Mouse (Mus musculus) forebrain, embryonic 13.5 days (tissue): ENCODE results near the gene Ube2j1. TPM values are rescaled to one million over a fixed set of nuclear protein-coding genes. Genes with fewer than 3 reads are reported as not detected.

Experiments used
- ATAC-seq: fragments of 200-750 bp; cut with Nextera tagmentation; 2 replicates; pipeline ENCODE4 v1.8.0; 2017
- H3K27ac ChIP-seq: fragments of 300-500 bp; sonication (generic); 2 replicates; pipeline ENCODE4 v1.5.1; 2015; ENCODE audit warnings: inconsistent platforms, mild to moderate bottlenecking, moderate library complexity
- H3K27me3 ChIP-seq: fragments of 300-500 bp; sonication (generic); 2 replicates; pipeline ENCODE4 v1.6.1; 2015; ENCODE audit warnings: mild to moderate bottlenecking, inconsistent platforms
- H3K36me3 ChIP-seq: fragments of 300-500 bp; sonication (generic); 2 replicates; pipeline ENCODE4 v1.6.1; 2015; ENCODE audit warnings: mild to moderate bottlenecking, inconsistent platforms; ENCODE audit not compliant: poor library complexity, severe bottlenecking
- H3K4me1 ChIP-seq: fragments of 300-500 bp; sonication (generic); 2 replicates; pipeline ENCODE4 v1.6.1; 2015; ENCODE audit warnings: inconsistent platforms
- H3K4me2 ChIP-seq: fragments of 300-500 bp; sonication (generic); 2 replicates; pipeline ENCODE4 v1.6.1; 2015; ENCODE audit warnings: inconsistent platforms, mild to moderate bottlenecking, moderate library complexity
- H3K4me3 ChIP-seq: fragments of 300-500 bp; sonication (generic); 2 replicates; pipeline ENCODE4 v1.5.1; 2015; ENCODE audit warnings: mild to moderate bottlenecking, inconsistent platforms
- H3K9ac ChIP-seq: fragments of 300-500 bp; sonication (generic); 2 replicates; pipeline ENCODE4 v1.6.1; 2015; ENCODE audit warnings: mild to moderate bottlenecking, inconsistent platforms
- H3K9me3 ChIP-seq: fragments of 300-500 bp; sonication (generic); replicated peaks from 2 replicates; pipeline ENCODE4 v1.6.1; 2016; ENCODE audit warnings: inconsistent platforms
- WGBS: fragments of 180-500 bp; shearing (Covaris S2); methylation state at CpG from one replicate; pipeline ENCODE4 v1.1.7; 2015; 5-methylcytosine and 5-hydroxymethylcytosine counted together
- polyA plus RNA-seq: library from polyadenylated mRNA; unstranded; fragments of >200 nt; fragmentation: Nextera tagmentation; extraction: Ambion mirVana; gene quantifications from 2 replicates; pipeline ENCODE4 v1.2.1, GENCODE M21; 2015

Ube2j1 gene
- polyA plus RNA-seq, 1 experiment from 2014 or later = 47.2 TPM

DNA sequence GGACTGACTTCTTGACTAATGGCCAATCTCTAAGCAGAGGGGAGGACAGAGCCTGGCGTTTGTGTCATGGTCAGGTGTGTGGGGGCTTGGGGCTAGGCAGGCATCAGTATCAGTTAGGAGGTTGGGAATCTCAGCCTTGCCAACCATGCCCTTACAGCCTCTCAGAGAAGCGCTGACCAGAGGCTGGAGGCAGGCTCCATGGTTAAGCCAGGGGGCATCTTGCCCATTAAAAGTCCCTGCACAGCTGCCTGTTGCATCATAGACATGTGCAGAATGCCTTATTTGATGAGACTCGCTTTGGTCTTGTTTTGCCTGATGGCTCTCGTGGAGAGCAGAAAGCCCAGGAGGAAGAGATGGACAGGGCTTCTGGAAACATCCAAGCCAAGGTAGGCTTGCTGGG lies 31.8 kb downstream of the Ube2j1 start, which contains the start of gene Gabrr2:
TSS of gene Gabrr2 (plus strand) at position 19 of the 400 bp plus-strand sequence.
- no peaks in the 10 kb centered on the region for H3K27me3 ChIP-seq
- no peaks in the 10 kb centered on the region for H3K36me3 ChIP-seq
- H3K4me1 ChIP-seq = no peaks in the 10 kb centered on the region
- H3K4me3 ChIP-seq = no peak within 1 kb of the TSS
- no peak within 1 kb of the TSS for H3K27ac ChIP-seq
- no peak within 1 kb of the TSS for H3K4me2 ChIP-seq
- ATAC-seq = no peak
- 90% methylated on average over 4 of the region's 4 CpGs for WGBS
- no peak within 1 kb of the TSS for H3K9ac ChIP-seq
- no peaks in the 10 kb centered on the region for H3K9me3 ChIP-seq

DNA sequence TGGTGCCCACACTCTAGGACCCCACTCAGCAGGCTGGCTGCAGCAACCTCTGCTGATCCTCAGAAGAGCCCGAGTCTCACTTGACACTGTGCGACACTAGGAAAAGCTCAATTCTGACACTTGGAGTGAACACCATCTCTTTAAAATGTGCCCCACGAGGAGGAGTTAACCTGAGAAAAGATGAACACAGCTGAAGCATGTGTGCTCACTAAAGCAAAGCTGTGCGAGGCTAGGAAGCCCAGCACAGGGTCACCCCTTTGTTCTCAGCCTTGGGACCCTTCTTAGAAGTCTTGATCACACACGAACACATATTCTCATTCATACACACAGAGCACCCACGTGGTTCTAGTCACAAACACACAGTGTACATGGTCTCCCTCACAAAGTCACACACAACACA lies 33.8 kb downstream of the Ube2j1 start:
- no peak for ATAC-seq
- 79% methylated on average over 6 of the region's 6 CpGs for WGBS
- H3K4me1 ChIP-seq = no peaks in the 10 kb centered on the region
- no peaks in the 10 kb centered on the region for H3K27me3 ChIP-seq
- H3K36me3 ChIP-seq = no peaks in the 10 kb centered on the region
- H3K4me2 ChIP-seq = no peak overlapping the region
- H3K9me3 ChIP-seq = no peaks in the 10 kb centered on the region
- H3K9ac ChIP-seq = no peak overlapping the region
- H3K4me3 ChIP-seq = no peak overlapping the region
- no peak overlapping the region for H3K27ac ChIP-seq

DNA sequence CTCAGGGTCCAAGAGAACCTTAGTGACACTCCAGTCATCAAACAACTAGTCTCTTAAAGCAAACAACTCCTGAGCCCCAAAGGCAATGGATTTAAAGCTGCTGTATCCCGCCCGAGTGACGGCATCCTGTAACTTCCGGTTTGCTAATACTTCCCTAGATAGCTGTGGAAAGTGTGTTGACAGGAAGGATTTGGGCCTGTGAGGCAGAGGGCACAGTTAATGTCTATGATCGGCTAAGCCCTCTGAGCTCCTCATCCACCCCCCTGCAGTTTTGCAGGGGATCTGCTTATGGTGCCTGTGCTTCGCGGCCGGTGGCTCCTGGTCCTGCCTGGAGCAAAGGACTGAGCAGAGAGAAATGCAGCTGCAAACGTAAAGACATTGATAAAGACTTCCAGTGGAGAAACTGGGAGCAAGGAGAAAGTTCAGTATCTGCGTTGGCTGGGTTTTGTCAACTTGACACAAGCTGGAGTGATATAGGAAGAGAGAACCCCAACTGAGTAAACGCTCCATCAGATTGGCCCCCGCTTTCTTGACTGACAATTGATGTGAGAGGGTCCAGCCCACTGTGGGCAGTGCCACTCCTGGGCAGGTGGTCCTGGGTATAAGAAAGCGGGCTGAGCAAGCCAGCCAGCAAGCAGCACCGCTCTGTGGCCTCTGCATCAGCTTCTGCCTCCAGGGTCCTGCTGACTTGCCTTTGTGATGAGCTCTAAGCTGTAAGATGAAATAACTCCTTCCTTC lies 35.2 kb downstream of the Ube2j1 start:
- no peak overlapping the region for H3K27ac ChIP-seq
- ATAC-seq = no peak
- no peaks in the 10 kb centered on the region for H3K4me1 ChIP-seq
- no peaks in the 10 kb centered on the region for H3K9me3 ChIP-seq
- no peak overlapping the region for H3K9ac ChIP-seq
- WGBS = 60% methylated on average over 14 of the region's 14 CpGs
- H3K27me3 ChIP-seq = no peaks in the 10 kb centered on the region
- no peak overlapping the region for H3K4me3 ChIP-seq
- no peaks in the 10 kb centered on the region for H3K36me3 ChIP-seq
- no peak overlapping the region for H3K4me2 ChIP-seq

DNA sequence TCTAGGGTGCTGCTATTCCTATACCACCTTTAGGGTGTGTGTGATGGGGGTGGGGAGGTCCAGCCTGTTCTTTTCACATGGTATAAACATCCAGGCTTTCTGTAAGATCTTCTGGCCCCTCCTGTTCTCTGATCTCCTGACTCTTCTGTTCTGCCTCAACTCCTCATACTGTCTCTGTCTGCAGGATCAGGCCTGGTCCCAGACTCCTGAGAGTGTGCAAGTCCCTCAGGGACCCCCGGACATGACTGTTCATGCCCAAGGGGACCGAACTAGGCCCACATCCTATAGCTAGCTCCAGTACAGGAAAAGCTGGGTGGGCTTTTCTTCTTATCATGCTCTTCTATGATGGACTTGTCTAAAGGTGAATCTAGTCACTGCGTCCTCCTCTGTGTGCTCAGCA lies 36.1 kb downstream of the Ube2j1 start:
- no peaks in the 10 kb centered on the region for H3K4me1 ChIP-seq
- no peak overlapping the region for H3K9ac ChIP-seq
- no peak for ATAC-seq
- H3K4me3 ChIP-seq = no peak overlapping the region
- H3K4me2 ChIP-seq = no peak overlapping the region
- H3K9me3 ChIP-seq = no peaks in the 10 kb centered on the region
- WGBS = 94% methylated on average over 3 of the region's 3 CpGs
- H3K36me3 ChIP-seq = no peaks in the 10 kb centered on the region
- no peak overlapping the region for H3K27ac ChIP-seq
- no peaks in the 10 kb centered on the region for H3K27me3 ChIP-seq

DNA sequence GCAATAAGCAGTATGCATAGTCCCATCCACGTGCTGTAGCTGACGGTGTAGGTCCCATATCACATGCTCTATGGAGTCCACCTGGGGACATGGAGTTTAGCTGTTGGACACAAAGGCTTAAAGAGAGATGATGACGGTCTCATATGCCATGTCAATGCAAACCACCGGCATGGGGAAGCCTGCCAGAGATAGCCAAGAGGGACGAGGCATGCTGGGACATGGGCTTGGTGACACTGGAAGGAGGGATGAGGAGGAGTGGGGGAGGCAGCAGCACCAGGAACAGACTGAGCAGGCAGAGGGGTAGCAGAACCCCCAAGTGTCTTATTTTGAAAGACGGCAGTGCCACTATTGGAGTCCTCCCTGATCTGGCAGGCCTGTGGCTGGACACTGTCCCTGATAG lies 36.6 kb downstream of the Ube2j1 start:
- Histone ChIP-seq H3K27ac (no peak overlapping the region), H3K9me3 (no peaks in the 10 kb centered on the region), H3K4me1 (0 out of 2 replicates have a peak, but pooled peaks cover 3% of the 10 kb centered on the region), H3K4me2 (no peak overlapping the region), H3K27me3 (no peaks in the 10 kb centered on the region), H3K36me3 (no peaks in the 10 kb centered on the region), H3K4me3 (no peak overlapping the region), H3K9ac (no peak overlapping the region)
- WGBS = 91% methylated on average over 6 of the region's 6 CpGs
- ATAC-seq = no peak

DNA sequence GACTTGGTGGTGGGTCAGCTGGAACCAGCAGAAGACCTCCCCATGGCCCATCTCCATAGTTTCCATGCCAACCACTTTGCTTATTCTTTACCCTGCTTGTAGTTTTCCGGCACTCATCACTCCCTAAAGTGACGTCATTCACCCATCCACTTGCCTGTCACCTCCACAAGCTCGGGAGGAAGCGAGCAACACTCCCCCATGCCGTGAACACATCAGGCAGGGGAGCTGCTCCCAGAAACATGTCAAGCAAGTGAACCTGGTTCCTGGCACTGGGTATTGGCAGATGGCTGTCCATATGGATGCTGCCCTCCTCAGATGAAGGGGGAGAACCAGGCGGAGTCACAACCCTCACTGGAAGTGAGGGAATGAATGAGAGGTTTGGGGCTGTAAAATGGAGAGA lies 37.7 kb downstream of the Ube2j1 start:
- H3K4me2 ChIP-seq = no peak overlapping the region
- WGBS = 69% methylated on average over 6 of the region's 6 CpGs
- no peak overlapping the region for H3K9ac ChIP-seq
- no peaks in the 10 kb centered on the region for H3K36me3 ChIP-seq
- ATAC-seq = peak; percentile 73; the same call in 1 of the 2 replicates
- 0 out of 2 replicates have a peak, but pooled peaks cover 5% of the 10 kb centered on the region for H3K4me1 ChIP-seq
- no peak overlapping the region for H3K27ac ChIP-seq
- H3K4me3 ChIP-seq = no peak overlapping the region
- H3K27me3 ChIP-seq = no peaks in the 10 kb centered on the region
- H3K9me3 ChIP-seq = no peaks in the 10 kb centered on the region

DNA sequence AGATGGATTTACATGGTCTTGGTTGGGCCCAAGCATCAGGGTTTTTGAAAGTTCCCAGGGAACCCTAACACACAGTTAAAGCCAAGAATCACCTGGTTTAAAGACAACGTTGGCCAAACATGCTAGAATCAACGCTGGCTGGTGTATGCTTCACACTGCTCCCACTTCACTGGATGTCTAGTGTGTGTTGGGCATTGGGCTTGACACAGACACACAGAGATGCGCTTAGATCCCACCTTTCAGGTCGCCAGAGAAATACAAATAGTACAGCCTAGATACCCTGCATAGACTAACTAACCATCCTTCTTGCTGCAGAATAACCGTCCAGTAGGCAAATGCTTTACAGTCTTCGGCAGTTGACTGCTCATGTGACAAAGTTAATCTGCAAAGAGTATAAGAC lies 39.1 kb downstream of the Ube2j1 start:
- Histone ChIP-seq H3K9ac (no peak overlapping the region), H3K27me3 (no peaks in the 10 kb centered on the region), H3K4me3 (no peak overlapping the region), H3K4me1 (0 out of 2 replicates have a peak, but pooled peaks cover 5% of the 10 kb centered on the region), H3K36me3 (no peaks in the 10 kb centered on the region), H3K9me3 (no peaks in the 10 kb centered on the region), H3K4me2 (no peak overlapping the region), H3K27ac (no peak overlapping the region)
- 91% methylated on average over 6 of the region's 6 CpGs for WGBS
- ATAC-seq = no peak

DNA sequence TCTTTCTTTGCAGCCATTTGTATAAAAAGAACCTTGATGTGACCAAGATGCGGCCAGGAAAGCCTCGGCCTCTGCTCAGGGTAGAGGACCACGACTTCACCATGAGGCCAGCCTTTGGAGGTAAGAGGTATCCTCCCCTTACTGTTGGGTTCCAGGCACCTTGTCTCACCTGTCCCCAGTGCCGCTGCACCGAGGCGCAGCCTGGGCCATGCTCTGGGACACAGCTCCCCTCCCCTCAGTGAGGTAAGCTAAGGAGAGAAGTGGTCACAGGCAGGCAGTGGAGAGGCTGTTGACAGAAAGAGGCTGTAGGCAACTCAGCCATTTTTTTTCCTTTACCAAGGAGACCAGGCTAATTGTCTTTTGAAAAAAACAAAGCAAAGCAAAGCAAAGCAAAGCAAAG lies 40.1 kb downstream of the Ube2j1 start:
- Histone ChIP-seq H3K27me3 (no peaks in the 10 kb centered on the region), H3K9me3 (no peaks in the 10 kb centered on the region), H3K9ac (no peak overlapping the region), H3K27ac (no peak overlapping the region), H3K4me2 (no peak overlapping the region), H3K4me3 (no peak overlapping the region), H3K4me1 (0 out of 2 replicates have a peak, but pooled peaks cover 5% of the 10 kb centered on the region), H3K36me3 (no peaks in the 10 kb centered on the region)
- WGBS = 93% methylated on average over 6 of the region's 6 CpGs
- ATAC-seq = no peak

DNA sequence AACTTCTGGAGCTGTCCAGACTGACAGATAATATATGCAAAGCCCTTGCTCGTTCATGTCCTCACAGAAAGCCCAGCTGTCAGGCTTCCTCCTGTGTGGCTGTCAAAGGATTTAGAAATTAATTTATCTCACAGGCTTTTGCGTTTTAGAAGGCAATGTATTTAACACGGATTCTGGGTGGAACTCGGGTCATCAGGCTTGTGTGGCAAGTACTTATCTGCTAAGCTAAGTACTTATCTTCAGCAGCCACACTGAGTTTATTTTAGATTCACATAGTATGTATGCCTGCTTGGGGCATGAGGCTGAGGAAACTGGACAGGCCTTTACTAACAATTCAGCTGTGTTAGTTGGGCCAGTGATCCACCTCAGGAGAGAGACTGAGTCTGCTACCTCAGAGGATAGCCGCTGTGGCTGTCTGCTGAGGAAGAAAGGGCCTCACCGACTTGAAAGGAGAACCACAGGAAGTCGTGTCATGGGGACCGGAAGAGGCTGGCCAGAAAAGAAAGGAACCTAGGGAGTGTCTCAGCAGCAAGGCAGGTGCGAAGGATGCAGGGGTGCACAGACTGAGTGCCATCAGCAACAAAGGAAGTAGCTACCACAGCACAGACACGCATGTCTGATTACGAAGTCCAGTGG lies 41.4 kb downstream of the Ube2j1 start:
- no peaks in the 10 kb centered on the region for H3K27me3 ChIP-seq
- H3K36me3 ChIP-seq = no peaks in the 10 kb centered on the region
- 0 out of 2 replicates have a peak, but pooled peaks cover 5% of the 10 kb centered on the region for H3K4me1 ChIP-seq
- no peaks in the 10 kb centered on the region for H3K9me3 ChIP-seq
- no peak overlapping the region for H3K4me3 ChIP-seq
- no peak overlapping the region for H3K4me2 ChIP-seq
- no peak overlapping the region for H3K9ac ChIP-seq
- H3K27ac ChIP-seq = no peak overlapping the region
- no peak for ATAC-seq
- WGBS = 46% methylated on average over 11 of the region's 11 CpGs

DNA sequence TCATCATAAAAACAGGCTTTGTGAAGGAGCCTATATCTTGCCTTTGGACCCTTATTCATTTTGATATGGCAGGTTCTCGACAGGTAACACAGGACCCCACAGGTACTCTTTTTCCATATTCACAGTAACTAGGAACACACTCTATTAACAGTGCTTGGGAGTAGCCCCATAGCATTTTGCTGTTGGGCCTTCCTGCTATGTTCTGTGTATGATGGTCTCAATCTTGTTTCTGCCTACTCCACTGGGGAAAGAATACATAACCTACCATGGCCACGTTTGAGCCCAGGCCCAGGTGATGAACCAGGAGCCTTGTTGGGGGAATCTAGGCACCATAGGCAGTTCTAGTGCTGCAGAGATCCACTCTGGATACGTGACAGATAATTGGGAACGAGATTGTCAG lies 43.2 kb downstream of the Ube2j1 start:
- Histone ChIP-seq H3K4me1 (0 out of 2 replicates have a peak, but pooled peaks cover 5% of the 10 kb centered on the region), H3K27me3 (no peaks in the 10 kb centered on the region), H3K27ac (no peak overlapping the region), H3K9me3 (no peaks in the 10 kb centered on the region), H3K36me3 (no peaks in the 10 kb centered on the region), H3K4me2 (no peak overlapping the region), H3K9ac (no peak overlapping the region), H3K4me3 (no peak overlapping the region)
- WGBS = 80% methylated on average over 4 of the region's 4 CpGs
- no peak for ATAC-seq

DNA sequence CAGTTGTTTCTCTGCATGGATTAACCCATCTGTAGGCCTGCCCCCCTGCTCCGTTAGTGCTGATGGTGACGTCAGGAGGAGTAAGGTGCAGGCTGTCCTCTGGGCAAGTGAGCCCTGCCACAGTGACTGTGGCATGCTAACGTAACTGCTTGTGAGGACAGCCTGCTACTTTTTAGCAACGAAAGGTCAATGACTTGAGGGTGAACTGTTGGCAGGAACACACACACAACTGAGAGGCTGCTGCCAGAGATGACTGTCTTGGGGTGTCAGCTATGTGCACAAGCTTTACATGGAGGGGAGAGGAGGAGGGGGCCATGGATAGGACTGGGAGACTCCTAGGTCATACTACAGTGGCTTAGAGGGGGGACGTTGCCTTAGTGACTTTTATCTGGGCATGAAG lies 43.6 kb downstream of the Ube2j1 start:
- 82% methylated on average over 5 of the region's 5 CpGs for WGBS
- ATAC-seq = no peak

DNA sequence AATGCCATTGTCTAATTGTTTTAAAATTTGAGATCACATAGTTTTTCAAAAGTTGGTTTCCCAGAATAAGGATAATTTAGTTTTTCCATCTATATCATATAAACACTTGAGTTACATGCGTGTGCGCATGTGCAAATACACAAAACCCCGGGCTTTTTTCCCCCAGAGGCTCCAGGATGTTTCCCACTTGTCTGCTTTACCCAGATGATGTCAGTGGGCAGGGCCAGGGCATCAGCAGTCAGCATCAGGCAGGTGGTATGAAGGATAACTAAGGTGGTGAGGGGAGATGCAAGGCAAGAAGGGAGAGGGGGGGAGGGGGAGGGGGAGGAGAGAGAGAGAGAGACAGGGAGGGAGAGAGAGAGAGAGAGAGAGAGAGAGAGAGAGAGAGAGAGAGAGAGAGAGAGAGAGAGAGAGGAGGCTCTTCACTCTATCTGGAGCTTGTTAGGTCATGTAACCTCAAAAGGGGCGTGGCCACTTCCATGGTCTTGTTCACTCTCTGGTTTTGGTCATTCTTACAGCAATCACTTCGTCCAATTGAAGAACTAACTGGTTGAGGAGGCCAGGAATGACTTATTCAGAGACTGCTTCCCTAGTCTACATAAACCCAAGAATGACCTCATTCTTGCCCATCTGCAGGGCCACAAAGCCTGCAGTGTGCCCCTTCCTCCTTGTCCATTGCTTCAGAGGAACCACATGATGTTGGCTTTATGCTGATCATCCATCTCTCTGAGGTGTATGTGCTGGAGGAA lies 44.7 kb downstream of the Ube2j1 start:
- 85% methylated on average over 5 of the region's 5 CpGs for WGBS

More for the DNA sequence above, 43.6 kb downstream of the Ube2j1 start:
- H3K27ac ChIP-seq = no peak overlapping the region
- no peaks in the 10 kb centered on the region for H3K27me3 ChIP-seq
- no peaks in the 10 kb centered on the region for H3K36me3 ChIP-seq
- no peak overlapping the region for H3K4me2 ChIP-seq
- H3K9ac ChIP-seq = no peak overlapping the region
- no peaks in the 10 kb centered on the region for H3K9me3 ChIP-seq
- H3K4me3 ChIP-seq = no peak overlapping the region
- 0 out of 2 replicates have a peak, but pooled peaks cover 5% of the 10 kb centered on the region for H3K4me1 ChIP-seq

More for the DNA sequence above, 44.7 kb downstream of the Ube2j1 start:
- Histone ChIP-seq H3K4me1 (0 out of 2 replicates have a peak, but pooled peaks cover 5% of the 10 kb centered on the region), H3K36me3 (no peaks in the 10 kb centered on the region), H3K9ac (no peak overlapping the region), H3K27me3 (no peaks in the 10 kb centered on the region), H3K4me2 (no peak overlapping the region), H3K4me3 (no peak overlapping the region), H3K27ac (no peak overlapping the region), H3K9me3 (no peaks in the 10 kb centered on the region)
- no peak for ATAC-seq
